Comparison of ENCODE assay signal across 8 mouse cellular contexts in genomic region chr11:52421053-52421778, GRCm38 (mm10). TPM values are rescaled to one million over a fixed set of nuclear protein-coding genes. Genes with fewer than 3 reads are reported as not detected.
A peak's percentile ranks its signal among the peaks of the same experiment; 100 is the strongest.
DNase-seq lines count a peak whose midpoint lies in the region; ATAC-seq and TF ChIP-seq lines count a peak whose summit lies in the region.

No protein-coding gene starts in this region.

- H3K9me3 ChIP-seq in forebrain, embryonic 11.5 days (ENCODE audit: control insufficient read depth, low read length), result no peaks in the 10 kb centered on the region
- no peaks in the 10 kb centered on the region for H3K9me3 ChIP-seq in forebrain, embryonic 13.5 days (replicated peaks)
- H3K9me3 ChIP-seq in hindbrain, embryonic 13.5 days, result no peaks in the 10 kb centered on the region

- WGBS in forebrain, embryonic 11.5 days, result 43% methylated on average over 12 of the region's 12 CpGs
- WGBS in forebrain, embryonic 13.5 days, result 31% methylated on average over 12 of the region's 12 CpGs
- 37% methylated on average over 12 of the region's 12 CpGs for WGBS in hindbrain, embryonic 13.5 days

- no peak overlapping the region for H3K4me3 ChIP-seq in forebrain, embryonic 11.5 days (ENCODE audit: low read depth, low read length)
- no peak overlapping the region for H3K4me3 ChIP-seq in forebrain, embryonic 13.5 days
- H3K4me3 ChIP-seq in cortical plate, adult 2 months (ENCODE audit: insufficient read depth, low read length), result no peak overlapping the region
- H3K4me3 ChIP-seq in hindbrain, embryonic 13.5 days, result no peak overlapping the region

- no peak for TF ChIP-seq POLR2A in cortical plate, adult 2 months (IDR thresholded peaks at IDR 0.05; ENCODE audit: extremely low read depth, insufficient read depth, low read length)

- no peaks in the 10 kb centered on the region for H3K27me3 ChIP-seq in forebrain, embryonic 11.5 days (ENCODE audit: control insufficient read depth, insufficient read depth, low read length)
- H3K27me3 ChIP-seq in forebrain, embryonic 13.5 days, result no peaks in the 10 kb centered on the region
- H3K27me3 ChIP-seq in hindbrain, embryonic 13.5 days, result 0 out of 2 replicates have a peak, but pooled peaks cover 10% of the 10 kb centered on the region

- no peak for ATAC-seq in forebrain, embryonic 11.5 days (replicated peaks; ENCODE audit: low FRiP score)
- ATAC-seq in forebrain, embryonic 13.5 days, result no peak
- 0 out of 2 replicates have a peak, but pooled peaks have one; percentile 21 for ATAC-seq in hindbrain, embryonic 13.5 days (ENCODE audit: low FRiP score)

- H3K36me3 ChIP-seq in forebrain, embryonic 11.5 days (ENCODE audit: control insufficient read depth, insufficient read depth, low read length), result no peaks in the 10 kb centered on the region
- no peaks in the 10 kb centered on the region for H3K36me3 ChIP-seq in forebrain, embryonic 13.5 days (ENCODE audit: poor library complexity, severe bottlenecking)
- H3K36me3 ChIP-seq in hindbrain, embryonic 13.5 days, result no peaks in the 10 kb centered on the region

- no peak overlapping the region for H3K9ac ChIP-seq in forebrain, embryonic 11.5 days (ENCODE audit: low read length)
- H3K9ac ChIP-seq in forebrain, embryonic 13.5 days, result no peak overlapping the region
- H3K9ac ChIP-seq in hindbrain, embryonic 13.5 days, result no peak overlapping the region

- peak; percentile 80 for DNase-seq in forebrain, embryonic 11.5 days (ENCODE audit: low spot score)
- DNase-seq in R1 (ENCODE audit: low read depth, low spot score), result peak; percentile 73
- DNase-seq in layer of hippocampus, adult 8-10 months (ENCODE audit: low spot score in 2 of 2), result peak; percentile 40 to 82
- DNase-seq in lung, postnatal 25 days (ENCODE audit: low spot score), result peak; percentile 50
- peak; percentile 87 for DNase-seq in right cerebral cortex, postnatal 4 days

- H3K4me2 ChIP-seq in forebrain, embryonic 11.5 days (ENCODE audit: low read depth, low read length, severe bottlenecking), result no peak overlapping the region
- no peak overlapping the region for H3K4me2 ChIP-seq in forebrain, embryonic 13.5 days
- H3K4me2 ChIP-seq in hindbrain, embryonic 13.5 days, result no peak overlapping the region

- TF ChIP-seq CTCF in cortical plate, adult 2 months (IDR thresholded peaks at IDR 0.05; ENCODE audit: extremely low read depth, insufficient read depth, low read length), result peak; percentile 74

- H3K4me1 ChIP-seq in forebrain, embryonic 11.5 days (replicated peaks; ENCODE audit: control insufficient read depth, insufficient read depth, low read length), result no peaks in the 10 kb centered on the region
- no peaks in the 10 kb centered on the region; the same call in 1 of the 2 replicates for H3K4me1 ChIP-seq in forebrain, embryonic 13.5 days
- H3K4me1 ChIP-seq in cortical plate, adult 2 months (ENCODE audit: control insufficient read depth, insufficient read depth, low read length), result no peaks in the 10 kb centered on the region
- H3K4me1 ChIP-seq in hindbrain, embryonic 13.5 days (replicated peaks), result peaks cover 8% of the 10 kb centered on the region; the same call in 1 of the 2 replicates

- H3K27ac ChIP-seq in forebrain, embryonic 11.5 days (ENCODE audit: low read depth, low read length), result no peak overlapping the region
- no peak overlapping the region for H3K27ac ChIP-seq in forebrain, embryonic 13.5 days
- no peak overlapping the region for H3K27ac ChIP-seq in cortical plate, adult 2 months (ENCODE audit: insufficient read depth, low read length)
- no peak overlapping the region for H3K27ac ChIP-seq in hindbrain, embryonic 13.5 days

RNA-seq across cellular contexts. Expression of gene 9530068E07Rik, which starts 25.0 kb away (rescaled TPM):
- 162 and 169 TPM in 2 replicates for polyA plus RNA-seq in forebrain, embryonic 11.5 days (2014; fragmentation: Nextera tagmentation; extraction: Ambion mirVana)
- 112 and 121 TPM in 2 replicates for polyA plus RNA-seq in forebrain, embryonic 13.5 days (2015; fragmentation: Nextera tagmentation; extraction: Ambion mirVana)
- polyA plus RNA-seq in cortical plate, adult 2 months (2012; rRNA removed), result 78.5 and 79.1 TPM in 2 replicates
- 129 TPM in 2 replicates for polyA plus RNA-seq in hindbrain, embryonic 13.5 days (2015; fragmentation: Nextera tagmentation; extraction: Ambion mirVana)
- total RNA-seq in layer of hippocampus, adult 8-10 months (2022), result 10 to 100 TPM; 58.9 to 64.5 (median 63.9) TPM
